Mouse (Mus musculus) WW6 (cell line): ENCODE data around the gene Cdk19.

ENCODE experiments used
- DNase-seq: peaks from one replicate; pipeline ENCODE4 v3.0.0-alpha.2; 2013; ENCODE audit warnings: low read depth, low spot score

Cdk19 gene

GRCm38 (mm10) chr10:40440740-40441139, 101.4 kb downstream of the Cdk19 start:
- DNase-seq: no peak

- no peak for DNase-seq
Measured at GRCm38 (mm10) chr10:40442076-40442475, 102.7 kb downstream of the Cdk19 start.

DNA sequence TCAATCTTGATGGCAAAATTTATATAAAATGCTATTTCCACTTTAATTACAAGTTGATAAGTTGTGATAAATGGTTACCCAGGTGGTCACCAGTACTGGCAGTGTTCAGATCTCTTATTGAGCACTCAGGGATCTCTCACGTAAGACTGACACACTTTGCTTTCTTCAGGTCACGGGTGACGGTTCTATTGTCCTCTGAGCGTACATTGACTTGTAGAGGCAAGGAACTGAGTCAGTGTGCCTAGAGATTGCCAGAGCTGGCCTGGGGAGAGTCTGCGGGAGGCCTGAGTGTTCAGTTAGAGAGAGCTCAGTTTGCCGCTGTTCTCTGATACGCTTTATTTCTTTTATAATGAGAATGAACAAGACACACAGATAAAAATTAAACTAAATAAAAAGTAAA, 104.0 kb downstream of the Cdk19 start:
- DNase-seq: no peak

DNA sequence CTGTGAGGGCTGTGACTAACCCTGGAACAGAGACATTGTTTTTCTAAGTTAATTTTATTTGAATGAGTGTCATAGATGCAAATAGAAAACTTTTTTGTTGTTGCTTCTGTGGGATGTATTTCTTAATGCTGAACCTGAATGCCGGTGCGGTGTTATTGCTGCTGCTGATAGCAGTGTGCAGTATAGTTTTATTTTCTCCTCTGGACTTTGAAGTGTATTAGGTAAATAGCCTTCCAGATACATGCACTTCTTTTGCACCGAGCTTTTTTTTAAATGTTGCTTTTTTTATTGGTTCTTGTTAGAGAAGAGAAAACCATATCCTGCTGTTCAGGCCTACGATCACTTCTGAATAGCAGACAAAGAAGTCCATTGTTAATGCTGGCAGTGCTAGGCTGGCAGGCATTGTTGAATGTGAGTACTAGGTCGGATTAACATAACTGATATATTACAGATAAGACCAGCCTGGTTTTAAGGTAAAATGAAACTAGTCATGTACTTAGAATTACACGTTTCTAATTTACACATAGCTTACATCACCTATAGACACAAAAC, 104.5 kb downstream of the Cdk19 start:
- DNase-seq: no peak

- no peak for DNase-seq
Measured at GRCm38 (mm10) chr10:40444586-40444985, 105.2 kb downstream of the Cdk19 start.

- no peak for DNase-seq
Measured at GRCm38 (mm10) chr10:40446088-40446604, 106.8 kb downstream of the Cdk19 start.

GRCm38 (mm10) chr10:40446630-40447029, 107.3 kb downstream of the Cdk19 start:
- DNase-seq: no peak

GRCm38 (mm10) chr10:40447295-40447694, 107.9 kb downstream of the Cdk19 start:
- no peak for DNase-seq

- DNase-seq: no peak
Measured at GRCm38 (mm10) chr10:40447921-40448320, 108.6 kb downstream of the Cdk19 start.

GRCm38 (mm10) chr10:40448444-40448843, 109.1 kb downstream of the Cdk19 start:
- DNase-seq: no peak

GRCm38 (mm10) chr10:40449571-40449970, 110.2 kb downstream of the Cdk19 start:
- no peak for DNase-seq

GRCm38 (mm10) chr10:40450171-40450570, 110.8 kb downstream of the Cdk19 start:
- DNase-seq: no peak

GRCm38 (mm10) chr10:40457116-40457515, 117.8 kb downstream of the Cdk19 start:
- no peak for DNase-seq

DNA sequence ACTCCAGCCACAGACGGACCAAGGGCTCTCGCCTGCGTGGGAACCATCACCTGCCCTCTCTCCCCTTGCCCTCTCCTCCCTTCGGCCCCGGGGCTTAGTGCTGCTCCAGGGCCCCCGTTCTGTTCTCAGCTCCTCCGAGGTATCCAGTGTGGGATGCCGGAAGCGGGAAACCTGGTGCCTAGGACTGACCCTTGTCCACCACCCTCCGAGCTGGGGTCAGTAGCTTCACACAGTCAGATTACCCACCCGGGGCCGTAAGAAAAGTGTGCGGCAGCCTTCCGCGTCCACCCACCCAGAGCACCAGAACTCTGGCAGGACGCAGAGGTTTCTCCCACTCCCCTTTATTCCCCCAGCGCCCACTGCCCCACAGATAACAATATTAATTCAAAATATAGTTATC, 119.8 kb downstream of the Cdk19 start:
- no peak for DNase-seq

- no peak for DNase-seq
Measured at GRCm38 (mm10) chr10:40461362-40461761, 122.0 kb downstream of the Cdk19 start.

GRCm38 (mm10) chr10:40462257-40462656, 122.9 kb downstream of the Cdk19 start:
- no peak for DNase-seq

- DNase-seq: no peak
Measured at GRCm38 (mm10) chr10:40467174-40467911, 128.0 kb downstream of the Cdk19 start.

DNA sequence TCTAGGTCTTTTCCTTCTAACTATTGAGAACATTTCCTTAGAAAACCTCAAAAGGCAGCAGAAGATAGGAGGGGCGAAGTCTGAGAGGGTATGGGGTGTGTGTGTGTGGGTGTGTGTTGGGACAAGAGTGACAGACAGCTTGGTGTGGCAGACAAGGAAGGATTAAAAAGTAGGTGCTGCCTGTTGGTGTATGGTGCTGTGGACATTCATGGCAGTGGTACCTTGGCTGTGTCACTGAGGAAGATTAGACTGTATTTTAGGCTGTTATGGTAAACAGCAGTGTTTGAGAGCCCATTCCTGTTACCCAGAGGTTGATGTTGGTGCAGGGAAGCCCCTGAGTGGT, 128.5 kb downstream of the Cdk19 start:
- no peak for DNase-seq

DNA sequence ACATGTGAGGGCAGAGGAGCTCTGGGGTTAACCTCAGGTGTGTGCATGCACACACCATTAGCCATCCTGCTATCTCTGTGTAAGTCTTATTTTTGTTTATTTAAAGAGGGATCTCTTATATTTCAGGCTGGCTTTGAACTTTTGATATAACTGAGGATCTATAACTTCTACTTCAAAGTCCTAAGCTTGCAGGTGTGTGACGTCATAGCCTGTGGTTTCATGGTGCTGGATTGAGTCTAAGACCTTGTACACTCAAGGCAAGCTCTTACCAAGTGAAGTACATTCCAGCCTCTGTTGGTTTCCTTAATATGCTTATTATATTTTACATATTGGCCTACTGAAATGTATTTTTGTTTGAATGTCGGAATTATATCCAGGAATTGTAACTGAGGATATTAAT, 129.8 kb downstream of the Cdk19 start:
- no peak for DNase-seq

GRCm38 (mm10) chr10:40476535-40477285, 137.3 kb downstream of the Cdk19 start:
- DNase-seq: no peak

DNA sequence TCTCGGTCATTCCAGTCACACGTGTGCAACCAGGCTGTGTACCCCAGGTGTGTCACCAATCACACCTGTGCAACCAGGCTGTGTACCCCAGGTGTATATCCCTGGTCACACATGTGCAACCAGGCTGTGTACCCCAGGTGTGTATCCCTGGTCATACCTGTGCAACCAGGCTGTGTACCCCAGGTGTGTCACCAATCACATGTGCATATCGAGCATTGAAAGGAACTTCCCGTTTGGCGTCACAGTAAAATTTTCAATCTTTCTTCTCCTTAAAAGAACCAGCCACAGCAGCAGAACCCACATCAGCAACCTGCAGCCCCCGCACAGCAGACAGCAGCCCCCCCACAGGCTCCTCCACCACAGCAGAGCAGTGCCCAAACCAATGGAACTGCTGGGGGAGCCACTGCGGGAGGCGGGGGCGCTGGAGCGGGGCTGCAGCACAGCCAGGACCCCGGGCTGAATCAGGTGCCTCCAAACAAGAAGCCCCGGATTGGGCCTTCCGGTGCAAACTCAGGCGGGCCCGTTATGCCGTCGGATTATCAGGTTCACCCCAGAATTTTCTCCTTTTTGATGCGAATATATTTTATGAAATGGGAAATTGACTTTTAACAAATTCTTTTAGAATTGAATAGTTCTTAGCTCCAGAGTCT, 138.2 kb downstream of the Cdk19 start:
- DNase-seq: no peak

- DNase-seq: no peak
Measured at GRCm38 (mm10) chr10:40478626-40479025, 139.3 kb downstream of the Cdk19 start.
